Mouse (Mus musculus) liver, embryonic 11.5 days (tissue): ENCODE results near the gene Ppm1l. TPM values are rescaled to one million over a fixed set of nuclear protein-coding genes. Genes with fewer than 3 reads are reported as not detected.

Source experiments
- ATAC-seq: fragments of 200-750 bp; cut with Nextera tagmentation; replicated peaks from 2 replicates; pipeline ENCODE4 v1.8.0; 2017; ENCODE audit warnings: moderate number of reproducible peaks, mild to moderate bottlenecking, moderate TSS enrichment, moderate library complexity; ENCODE audit not compliant: low FRiP score
- DNase-seq: peaks from one replicate; pipeline ENCODE4 v3.0.0-alpha.2; 2017; ENCODE audit warnings: low spot score
- H3K27ac ChIP-seq: fragments of 300-500 bp; sonication (generic); 2 replicates; pipeline ENCODE4 v1.5.1; 2014; ENCODE audit warnings: mild to moderate bottlenecking, low read depth, low read length, control low read depth
- H3K27me3 ChIP-seq: fragments of 300-500 bp; sonication (generic); replicated peaks from 2 replicates; pipeline ENCODE4 v1.6.1; 2014; ENCODE audit warnings: low read length, mixed read lengths; ENCODE audit not compliant: control insufficient read depth, insufficient read depth
- H3K36me3 ChIP-seq: fragments of 300-500 bp; sonication (generic); 2 replicates; pipeline ENCODE4 v1.6.1; 2014; ENCODE audit warnings: mild to moderate bottlenecking, low read length, moderate library complexity, mixed read lengths; ENCODE audit not compliant: control insufficient read depth, insufficient read depth
- H3K4me1 ChIP-seq: fragments of 300-500 bp; sonication (generic); replicated peaks from 2 replicates; pipeline ENCODE4 v1.6.1; 2014; ENCODE audit warnings: low read length, mixed read lengths; ENCODE audit not compliant: control insufficient read depth, insufficient read depth
- H3K4me2 ChIP-seq: fragments of 300-500 bp; sonication (generic); 2 replicates; pipeline ENCODE4 v1.6.1; 2014; ENCODE audit warnings: mild to moderate bottlenecking, control low read depth, moderate library complexity
- H3K4me3 ChIP-seq: fragments of 300-500 bp; sonication (generic); 2 replicates; pipeline ENCODE4 v1.5.1; 2014; ENCODE audit warnings: low read depth, low read length, control low read depth
- H3K9ac ChIP-seq: fragments of 300-500 bp; sonication (generic); 2 replicates; pipeline ENCODE4 v1.6.1; 2014; ENCODE audit warnings: low read depth, low read length, control low read depth
- H3K9me3 ChIP-seq: fragments of 300-500 bp; sonication (generic); 2 replicates; pipeline ENCODE4 v1.6.1; 2016; ENCODE audit warnings: low read length, inconsistent platforms, mixed read lengths; ENCODE audit not compliant: control insufficient read depth
- whole genome bisulfite sequencing: fragments of 180-500 bp; shearing (Covaris S2); extraction: QIAGEN DNeasy Blood & Tissue Kit; methylation state at CpG from one replicate; pipeline ENCODE4 v1.1.7; 2014; 5-methylcytosine and 5-hydroxymethylcytosine counted together
- polyA plus RNA-seq: library from polyadenylated mRNA; unstranded; fragments of >200 nt; fragmentation: Nextera tagmentation; extraction: Ambion mirVana; gene quantifications from 2 replicates; pipeline ENCODE4 v1.2.1, GENCODE M21; 2014

The Ppm1l gene
- polyA plus RNA-seq, 1 experiment from 2014 or later, result 8.2 TPM

GRCm38 (mm10) chr3:69475850-69476450 is 159.3 kb downstream of the Ppm1l start:
- H3K4me1 ChIP-seq, result no peaks in the 10 kb centered on the region
- H3K9ac ChIP-seq, result no peak overlapping the region
- H3K4me3 ChIP-seq, result no peak overlapping the region
- no peak overlapping the region for H3K4me2 ChIP-seq
- H3K36me3 ChIP-seq, result no peaks in the 10 kb centered on the region
- no peak for DNase-seq
- H3K27ac ChIP-seq, result no peak overlapping the region
- H3K27me3 ChIP-seq, result no peaks in the 10 kb centered on the region
- 59% methylated on average over 12 of the region's 12 CpGs for WGBS
- no peak for ATAC-seq
- H3K9me3 ChIP-seq, result no peaks in the 10 kb centered on the region

DNA sequence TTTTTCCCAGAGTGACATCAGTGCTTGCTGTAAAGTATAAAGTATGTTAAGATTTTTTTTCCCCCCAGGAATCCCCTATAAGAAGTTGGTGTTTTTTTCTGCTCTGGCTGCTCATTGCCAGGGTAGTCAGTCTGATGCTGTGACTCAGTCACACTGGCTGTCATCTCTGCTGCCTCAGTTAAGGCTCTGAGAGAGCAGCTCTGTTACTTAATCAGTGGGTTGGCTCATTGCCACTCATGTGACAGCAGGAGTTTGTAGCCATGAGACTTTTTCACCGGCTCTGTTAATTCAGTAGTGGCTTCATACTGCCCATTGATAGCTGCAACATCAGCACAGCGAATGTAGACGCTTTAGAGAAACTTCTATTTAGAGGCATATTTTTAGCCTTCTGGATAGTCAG is 163.3 kb downstream of the Ppm1l start:
- WGBS, result 86% methylated on average over 3 of the region's 3 CpGs
- no peak overlapping the region for H3K27ac ChIP-seq
- DNase-seq, result no peak

GRCm38 (mm10) chr3:69481835-69482234 is 165.2 kb downstream of the Ppm1l start:
- 31% methylated on average over 4 of the region's 4 CpGs for WGBS
- ATAC-seq, result no peak; the same call in 1 of the 2 replicates
- Histone ChIP-seq H3K4me3 (no peak overlapping the region), H3K9me3 (no peaks in the 10 kb centered on the region), H3K4me1 (no peaks in the 10 kb centered on the region), H3K4me2 (no peak overlapping the region), H3K9ac (no peak overlapping the region), H3K27me3 (no peaks in the 10 kb centered on the region), H3K27ac (no peak overlapping the region), H3K36me3 (no peaks in the 10 kb centered on the region)
- no peak for DNase-seq

More for the DNA sequence above, 163.3 kb downstream of the Ppm1l start:
- ATAC-seq, result no peak
- Histone ChIP-seq H3K36me3 (no peaks in the 10 kb centered on the region), H3K9me3 (no peaks in the 10 kb centered on the region), H3K4me2 (no peak overlapping the region), H3K4me1 (no peaks in the 10 kb centered on the region), H3K27me3 (no peaks in the 10 kb centered on the region), H3K4me3 (no peak overlapping the region), H3K9ac (no peak overlapping the region)

DNA sequence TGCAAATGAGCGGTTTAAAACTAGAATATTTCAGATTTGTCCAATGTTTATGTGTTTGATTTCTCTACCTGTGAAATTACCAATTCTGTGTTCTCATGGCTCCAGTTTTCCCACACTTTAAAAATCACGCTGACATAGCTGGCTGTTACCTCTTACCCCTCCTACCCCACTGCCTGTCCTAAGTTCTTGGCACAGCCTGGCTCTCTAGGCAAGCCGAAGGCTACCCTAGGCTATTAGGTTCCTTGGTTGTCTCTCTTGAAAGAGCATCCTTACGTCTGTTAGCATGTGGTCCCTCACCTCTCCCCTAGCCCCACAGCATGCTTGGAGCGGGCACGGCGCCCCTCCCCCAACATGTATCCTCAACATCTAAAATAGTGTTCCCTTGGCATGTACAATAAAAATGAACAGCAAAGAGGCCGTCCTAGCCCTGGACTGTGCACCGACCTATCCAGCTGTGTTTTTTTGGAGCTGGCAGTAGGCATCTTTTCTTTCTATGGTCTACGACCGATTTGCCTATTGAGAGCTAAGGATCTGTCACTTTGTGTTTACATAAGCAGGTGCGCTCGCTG is 167.4 kb downstream of the Ppm1l start:
- ATAC-seq, result no peak
- no peak overlapping the region for H3K9ac ChIP-seq
- no peak for DNase-seq
- H3K4me3 ChIP-seq, result no peak overlapping the region
- no peaks in the 10 kb centered on the region for H3K27me3 ChIP-seq
- 84% methylated on average over 13 of the region's 13 CpGs for WGBS
- no peaks in the 10 kb centered on the region for H3K36me3 ChIP-seq
- H3K4me2 ChIP-seq, result no peak overlapping the region
- no peaks in the 10 kb centered on the region for H3K4me1 ChIP-seq
- no peaks in the 10 kb centered on the region for H3K9me3 ChIP-seq
- no peak overlapping the region for H3K27ac ChIP-seq

DNA sequence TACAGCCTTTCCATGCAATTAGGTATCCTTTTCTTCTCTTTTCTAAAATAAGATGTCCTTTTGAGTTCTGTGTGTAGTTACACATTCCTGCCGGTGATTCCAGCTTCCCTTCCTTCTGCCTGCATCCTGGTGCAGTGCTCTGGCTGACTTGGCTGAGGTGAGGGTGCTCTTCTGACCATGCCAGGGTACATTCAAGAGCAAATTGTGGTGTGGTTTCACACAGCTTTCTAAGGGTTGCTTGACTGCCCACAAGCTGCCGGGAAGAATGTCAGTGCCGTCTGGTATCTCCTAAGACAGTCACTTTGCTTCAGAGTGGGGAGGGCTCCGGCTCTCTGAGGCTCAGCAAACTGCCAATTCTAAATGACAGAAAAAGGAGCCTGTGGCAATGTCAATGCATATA is 167.9 kb downstream of the Ppm1l start:
- ATAC-seq, result no peak
- no peak overlapping the region for H3K9ac ChIP-seq
- no peaks in the 10 kb centered on the region for H3K9me3 ChIP-seq
- H3K4me1 ChIP-seq, result no peaks in the 10 kb centered on the region
- DNase-seq, result no peak
- no peak overlapping the region for H3K4me2 ChIP-seq
- no peaks in the 10 kb centered on the region for H3K36me3 ChIP-seq
- H3K4me3 ChIP-seq, result no peak overlapping the region
- H3K27ac ChIP-seq, result no peak overlapping the region
- H3K27me3 ChIP-seq, result no peaks in the 10 kb centered on the region
- 82% methylated on average over 4 of the region's 4 CpGs for WGBS

DNA sequence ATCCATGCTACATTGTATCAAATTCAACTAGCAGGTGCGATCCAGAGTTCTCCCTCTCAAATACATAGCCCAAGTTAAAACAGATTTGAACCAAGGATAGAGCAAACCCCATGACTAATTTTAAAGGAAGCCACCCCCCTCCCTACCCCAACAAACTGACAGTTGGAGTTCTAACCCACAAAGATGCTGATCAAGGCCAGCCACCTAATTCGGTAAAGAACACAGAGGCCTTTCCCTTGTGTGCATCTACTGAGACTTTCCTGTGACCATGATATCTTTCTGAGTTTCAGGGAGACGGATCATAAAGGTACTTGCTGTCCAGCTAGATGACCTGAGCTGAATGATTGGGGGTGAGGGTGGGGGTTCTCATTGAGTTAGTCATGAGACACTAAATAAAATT is 168.7 kb downstream of the Ppm1l start:
- Histone ChIP-seq H3K27me3 (no peaks in the 10 kb centered on the region), H3K36me3 (no peaks in the 10 kb centered on the region), H3K9ac (no peak overlapping the region), H3K4me3 (no peak overlapping the region), H3K4me1 (no peaks in the 10 kb centered on the region), H3K27ac (no peak overlapping the region), H3K9me3 (no peaks in the 10 kb centered on the region), H3K4me2 (no peak overlapping the region)
- DNase-seq (no peak), ATAC-seq (no peak)
- 76% methylated on average over 3 of the region's 3 CpGs for WGBS

GRCm38 (mm10) chr3:69485756-69486155 is 169.1 kb downstream of the Ppm1l start:
- no peak overlapping the region for H3K9ac ChIP-seq
- H3K4me2 ChIP-seq, result no peak overlapping the region
- DNase-seq, result no peak
- 62% methylated on average over 2 of the region's 2 CpGs for WGBS
- no peaks in the 10 kb centered on the region for H3K27me3 ChIP-seq
- no peak overlapping the region for H3K27ac ChIP-seq
- no peaks in the 10 kb centered on the region for H3K4me1 ChIP-seq
- no peak for ATAC-seq
- no peaks in the 10 kb centered on the region for H3K9me3 ChIP-seq
- H3K36me3 ChIP-seq, result no peaks in the 10 kb centered on the region
- no peak overlapping the region for H3K4me3 ChIP-seq

DNA sequence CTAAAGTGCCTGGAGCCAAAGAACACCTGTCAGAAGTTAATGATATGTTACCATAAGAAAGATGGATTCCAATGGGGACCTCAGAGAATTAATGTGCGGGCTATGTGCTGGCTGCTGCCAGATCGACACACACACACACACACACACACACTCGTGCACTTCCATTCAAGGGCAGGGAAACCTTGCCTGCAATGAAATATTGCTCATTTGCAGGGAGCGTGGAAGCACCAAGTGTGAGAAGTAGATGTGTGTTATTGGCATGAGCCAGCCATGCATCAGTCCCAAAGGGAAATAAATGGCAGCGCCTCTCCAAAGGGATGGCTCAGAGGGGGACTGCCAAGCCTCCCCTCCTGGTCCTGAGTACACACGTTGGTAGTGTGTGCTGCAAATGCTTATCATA is 170.8 kb downstream of the Ppm1l start:
- H3K36me3 ChIP-seq, result no peaks in the 10 kb centered on the region
- H3K4me1 ChIP-seq, result no peaks in the 10 kb centered on the region
- no peak overlapping the region for H3K4me3 ChIP-seq
- no peak overlapping the region for H3K27ac ChIP-seq
- 85% methylated on average over 6 of the region's 6 CpGs for WGBS
- H3K27me3 ChIP-seq, result no peaks in the 10 kb centered on the region
- no peak overlapping the region for H3K4me2 ChIP-seq
- DNase-seq (no peak), ATAC-seq (no peak)
- no peaks in the 10 kb centered on the region for H3K9me3 ChIP-seq
- H3K9ac ChIP-seq, result no peak overlapping the region

DNA sequence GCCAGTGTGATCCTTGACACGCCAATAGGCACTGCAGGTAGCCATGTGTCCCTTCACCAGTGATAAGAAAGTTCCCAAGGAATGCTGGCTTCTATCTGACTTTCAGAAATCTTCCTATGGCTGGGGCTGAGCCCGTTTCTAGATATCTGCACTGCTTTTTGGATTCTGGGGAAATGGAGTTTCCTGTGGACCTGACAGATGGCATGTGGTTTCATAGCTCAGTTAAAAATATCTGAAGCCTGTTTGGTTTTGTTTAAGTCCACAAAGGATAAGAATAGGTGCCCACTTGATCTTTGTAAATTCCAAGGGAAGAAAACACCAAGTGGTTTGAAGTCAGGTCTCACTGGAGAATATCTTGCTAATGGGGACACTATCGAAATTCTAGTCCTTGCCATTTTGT is 173.0 kb downstream of the Ppm1l start:
- Histone ChIP-seq H3K27ac (no peak overlapping the region), H3K4me2 (no peak overlapping the region), H3K27me3 (no peaks in the 10 kb centered on the region), H3K9me3 (no peaks in the 10 kb centered on the region), H3K36me3 (no peaks in the 10 kb centered on the region), H3K9ac (no peak overlapping the region), H3K4me1 (no peaks in the 10 kb centered on the region), H3K4me3 (no peak overlapping the region)
- no peak for DNase-seq
- WGBS, result 67% methylated on average over 3 of the region's 3 CpGs
- ATAC-seq, result no peak
